Mouse (Mus musculus) ES-Bruce4 (cell line): ENCODE results near the gene Atp5e.

ENCODE experiments used
- CTCF ChIP-seq: IDR thresholded peaks from one replicate; pipeline ENCODE4 v1.8.1; 2011; ENCODE audit warnings: low read depth, low read length
- POLR2A ChIP-seq: IDR thresholded peaks from one replicate; pipeline ENCODE4 v1.8.1; 2011; ENCODE audit warnings: low read length; ENCODE audit not compliant: insufficient read depth

- no peak for TF ChIP-seq POLR2A
- no peak for TF ChIP-seq CTCF
Measured at GRCm38 (mm10) chr2:174478746-174479145, 14.8 kb upstream of the Atp5e start.
